Mouse (Mus musculus): ENCODE data around the gene Klf5. TPM values are rescaled to one million over a fixed set of nuclear protein-coding genes. Genes with fewer than 3 reads are reported as not detected.

Klf5 gene
- polyA plus RNA-seq, 1 experiment from 2014 or later, result 75.4 TPM

DNA sequence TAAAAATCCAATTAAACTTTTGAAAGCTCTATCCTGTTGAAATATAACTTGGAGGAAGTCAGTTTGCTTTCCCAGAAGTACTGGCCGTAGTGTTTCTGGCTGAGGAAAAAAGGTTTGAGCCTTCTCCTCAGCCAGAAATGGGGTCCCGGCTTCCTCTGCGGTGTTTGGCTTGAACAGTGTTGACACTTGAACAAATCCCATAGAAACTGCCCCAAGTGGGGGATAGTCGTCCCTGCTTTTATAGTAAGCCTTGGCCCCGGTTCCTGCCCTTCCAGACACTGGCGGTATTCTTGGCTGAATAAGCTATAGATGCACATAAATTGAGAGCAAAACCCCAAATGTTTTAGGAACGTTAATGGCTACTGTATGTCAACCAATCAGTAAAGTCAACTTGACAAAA, 11.9 kb downstream of the Klf5 start:
- H3K9me3 ChIP-seq (replicated peaks), result no peaks in the 10 kb centered on the region; the same call in 1 of the 2 replicates
- H3K27me3 ChIP-seq, result no peaks in the 10 kb centered on the region
- H3K27ac ChIP-seq (replicated peaks), result no peak overlapping the region
- peaks cover 12% of the 10 kb centered on the region; the same call in 1 of the 2 replicates for H3K36me3 ChIP-seq
- WGBS, result 70% methylated on average over 7 of the region's 7 CpGs
- 0 out of 2 replicates have a peak, but pooled peaks cover 7% of the 10 kb centered on the region for H3K4me1 ChIP-seq
- H3K9ac ChIP-seq, result no peak overlapping the region
- ATAC-seq (ENCODE audit: insufficient number of reproducible peaks, low FRiP score, low TSS enrichment, low read depth), result no peak
- H3K4me2 ChIP-seq (replicated peaks), result no peak overlapping the region
- no peak overlapping the region for H3K4me3 ChIP-seq (replicated peaks)

- no peak overlapping the region for H3K4me3 ChIP-seq (replicated peaks)
- no peak overlapping the region for H3K9ac ChIP-seq
- no peak for ATAC-seq (ENCODE audit: insufficient number of reproducible peaks, low FRiP score, low TSS enrichment, low read depth)
- 90% methylated on average over 24 of the region's 24 CpGs for WGBS
- H3K27me3 ChIP-seq, result no peaks in the 10 kb centered on the region
- 0 out of 2 replicates have a peak, but pooled peaks cover 7% of the 10 kb centered on the region for H3K4me1 ChIP-seq
- H3K36me3 ChIP-seq, result peaks cover 12% of the 10 kb centered on the region; the same call in 1 of the 2 replicates
- no peaks in the 10 kb centered on the region; the same call in 1 of the 2 replicates for H3K9me3 ChIP-seq (replicated peaks)
- no peak overlapping the region for H3K27ac ChIP-seq (replicated peaks)
- no peak overlapping the region for H3K4me2 ChIP-seq (replicated peaks)
Measured at GRCm38 (mm10) chr14:99313062-99313461, 14.6 kb downstream of the Klf5 start.

GRCm38 (mm10) chr14:99316275-99316674, 17.8 kb downstream of the Klf5 start:
- Histone ChIP-seq H3K27me3 (no peaks in the 10 kb centered on the region), H3K36me3 (peaks cover 8% of the 10 kb centered on the region; the same call in 1 of the 2 replicates), H3K4me3 (replicated peaks) (no peak overlapping the region), H3K9ac (no peak overlapping the region), H3K4me1 (no peaks in the 10 kb centered on the region), H3K27ac (replicated peaks) (no peak overlapping the region), H3K9me3 (replicated peaks) (no peaks in the 10 kb centered on the region; the same call in 1 of the 2 replicates), H3K4me2 (replicated peaks) (no peak overlapping the region)
- no peak for ATAC-seq (ENCODE audit: insufficient number of reproducible peaks, low FRiP score, low TSS enrichment, low read depth)
- 88% methylated on average over 4 of the region's 4 CpGs for WGBS

DNA sequence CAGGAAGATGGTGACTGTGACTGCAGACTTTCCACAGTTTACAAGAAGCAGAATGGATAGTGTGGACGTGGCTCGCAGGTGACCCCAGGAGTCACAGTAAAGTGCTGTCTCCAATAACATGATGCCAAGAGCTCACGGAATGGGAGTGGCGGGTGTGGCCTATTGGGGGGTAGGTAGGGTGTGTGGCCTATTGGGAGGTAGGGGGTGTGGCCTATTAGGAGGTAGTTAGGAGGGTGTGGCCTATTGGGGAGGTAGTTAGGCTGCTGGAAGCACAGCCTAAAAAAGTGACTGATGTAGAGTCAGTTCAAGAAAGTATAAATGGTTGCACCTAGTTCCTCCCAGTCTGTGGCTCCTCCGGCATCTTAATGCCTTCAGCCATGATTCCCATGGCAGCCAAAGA, 22.2 kb downstream of the Klf5 start:
- Histone ChIP-seq H3K4me2 (replicated peaks) (no peak overlapping the region), H3K4me3 (replicated peaks) (no peak overlapping the region), H3K27ac (replicated peaks) (no peak overlapping the region), H3K9me3 (replicated peaks) (no peaks in the 10 kb centered on the region), H3K9ac (no peak overlapping the region), H3K36me3 (no peaks in the 10 kb centered on the region), H3K27me3 (no peaks in the 10 kb centered on the region), H3K4me1 (no peaks in the 10 kb centered on the region)
- no peak for ATAC-seq (ENCODE audit: insufficient number of reproducible peaks, low FRiP score, low TSS enrichment, low read depth)
- 87% methylated on average over 5 of the region's 5 CpGs for WGBS

- H3K4me2 ChIP-seq (replicated peaks), result no peak overlapping the region
- no peak overlapping the region for H3K4me3 ChIP-seq (replicated peaks)
- H3K27me3 ChIP-seq, result no peaks in the 10 kb centered on the region
- H3K9ac ChIP-seq, result no peak overlapping the region
- H3K9me3 ChIP-seq (replicated peaks), result no peaks in the 10 kb centered on the region
- 88% methylated on average over 10 of the region's 10 CpGs for WGBS
- no peaks in the 10 kb centered on the region for H3K36me3 ChIP-seq
- no peaks in the 10 kb centered on the region for H3K4me1 ChIP-seq
- ATAC-seq (ENCODE audit: insufficient number of reproducible peaks, low FRiP score, low TSS enrichment, low read depth), result no peak
- H3K27ac ChIP-seq (replicated peaks), result no peak overlapping the region
Measured at GRCm38 (mm10) chr14:99323376-99323775, 24.9 kb downstream of the Klf5 start.

DNA sequence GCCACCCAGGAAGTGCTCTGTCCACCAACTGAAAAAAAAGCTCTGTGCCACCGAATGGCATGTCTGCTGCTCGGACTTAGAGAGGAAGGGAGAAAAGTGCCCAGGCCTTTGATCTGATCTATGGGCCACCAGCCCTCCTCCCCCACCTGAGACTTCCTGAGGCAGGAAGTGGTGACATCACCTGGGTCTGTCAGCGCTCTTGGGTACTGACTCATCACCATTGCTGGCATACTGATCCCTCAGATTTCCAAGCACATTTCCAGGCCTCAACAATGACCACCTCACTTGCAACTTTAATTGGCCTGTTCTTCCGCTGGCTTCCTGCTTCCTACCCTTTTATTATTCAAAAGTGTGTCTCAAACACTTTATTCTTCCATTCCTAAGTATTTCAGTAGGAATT, 26.0 kb downstream of the Klf5 start:
- ATAC-seq (ENCODE audit: insufficient number of reproducible peaks, low FRiP score, low TSS enrichment, low read depth), result no peak
- Histone ChIP-seq H3K36me3 (no peaks in the 10 kb centered on the region), H3K4me1 (no peaks in the 10 kb centered on the region), H3K9ac (no peak overlapping the region), H3K4me3 (replicated peaks) (no peak overlapping the region), H3K27me3 (no peaks in the 10 kb centered on the region), H3K9me3 (replicated peaks) (no peaks in the 10 kb centered on the region), H3K27ac (replicated peaks) (no peak overlapping the region), H3K4me2 (replicated peaks) (no peak overlapping the region)
- WGBS, result 61% methylated on average over 4 of the region's 4 CpGs

DNA sequence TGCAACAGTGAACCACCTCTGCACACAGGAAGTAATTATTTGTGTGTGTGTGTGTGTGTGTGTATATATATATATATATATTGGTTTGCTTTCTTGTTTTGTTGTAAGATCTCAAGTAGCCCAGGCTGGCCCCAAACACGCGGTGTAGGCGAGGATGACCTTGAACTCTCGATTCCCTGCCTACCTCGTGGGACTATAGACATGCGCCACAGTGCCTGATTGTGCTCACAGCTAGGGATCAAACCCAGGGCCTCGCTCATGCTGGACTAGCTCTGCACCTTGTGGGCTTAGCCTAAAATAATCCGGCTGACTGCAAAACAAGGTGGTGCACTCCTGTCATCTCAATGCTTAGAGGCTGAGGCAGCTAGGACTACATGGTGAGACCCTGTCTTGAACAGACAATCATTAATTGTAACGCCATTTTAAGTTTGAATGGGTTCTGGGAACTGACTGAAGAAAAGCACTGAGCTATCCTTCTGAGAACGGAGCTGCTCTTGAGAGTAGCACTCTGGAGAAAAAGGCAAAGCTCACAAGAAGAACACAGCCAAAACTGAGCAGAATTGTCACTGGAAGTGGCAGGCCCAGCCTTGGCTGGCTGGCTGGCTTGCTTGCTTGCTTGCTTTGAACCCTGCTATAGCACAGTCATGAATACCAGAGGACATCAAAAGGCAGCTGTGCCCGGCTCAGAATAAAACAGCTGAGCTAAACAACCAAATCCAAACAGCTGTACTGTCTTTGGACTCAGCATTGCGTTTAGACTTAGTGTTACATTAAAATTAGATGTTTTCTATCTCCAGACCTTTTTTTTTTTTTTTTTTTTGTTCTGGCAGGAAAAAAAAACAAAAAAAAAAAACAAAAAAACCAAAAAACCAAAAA, 27.3 kb downstream of the Klf5 start:
- WGBS, result 79% methylated on average over 12 of the region's 12 CpGs
- Histone ChIP-seq H3K4me1 (no peaks in the 10 kb centered on the region), H3K9me3 (replicated peaks) (no peaks in the 10 kb centered on the region), H3K4me2 (replicated peaks) (no peak overlapping the region), H3K4me3 (replicated peaks) (no peak overlapping the region), H3K27ac (replicated peaks) (no peak overlapping the region; the same call in 1 of the 2 replicates), H3K27me3 (no peaks in the 10 kb centered on the region), H3K36me3 (no peaks in the 10 kb centered on the region), H3K9ac (no peak overlapping the region)
- ATAC-seq (ENCODE audit: insufficient number of reproducible peaks, low FRiP score, low TSS enrichment, low read depth), result no peak

GRCm38 (mm10) chr14:99336598-99336997, 38.1 kb downstream of the Klf5 start:
- H3K27me3 ChIP-seq, result no peaks in the 10 kb centered on the region
- WGBS, result 63% methylated on average over 3 of the region's 3 CpGs
- H3K9me3 ChIP-seq (replicated peaks), result no peaks in the 10 kb centered on the region
- no peaks in the 10 kb centered on the region for H3K36me3 ChIP-seq
- no peak overlapping the region for H3K9ac ChIP-seq
- H3K4me1 ChIP-seq, result no peaks in the 10 kb centered on the region
- no peak overlapping the region for H3K4me3 ChIP-seq (replicated peaks)
- no peak overlapping the region for H3K4me2 ChIP-seq (replicated peaks)
- no peak for ATAC-seq (ENCODE audit: insufficient number of reproducible peaks, low FRiP score, low TSS enrichment, low read depth)
- H3K27ac ChIP-seq (replicated peaks), result no peak overlapping the region

- no peak for ATAC-seq (ENCODE audit: insufficient number of reproducible peaks, low FRiP score, low TSS enrichment, low read depth)
- Histone ChIP-seq H3K27ac (replicated peaks) (no peak overlapping the region), H3K4me3 (replicated peaks) (no peak overlapping the region), H3K27me3 (no peaks in the 10 kb centered on the region), H3K4me2 (replicated peaks) (no peak overlapping the region), H3K9me3 (replicated peaks) (no peaks in the 10 kb centered on the region), H3K36me3 (no peaks in the 10 kb centered on the region), H3K9ac (no peak overlapping the region), H3K4me1 (no peaks in the 10 kb centered on the region)
- 66% methylated on average over 8 of the region's 8 CpGs for WGBS
Measured at GRCm38 (mm10) chr14:99339021-99339420, 40.5 kb downstream of the Klf5 start.

GRCm38 (mm10) chr14:99339681-99340522, 41.4 kb downstream of the Klf5 start:
- no peak for ATAC-seq (ENCODE audit: insufficient number of reproducible peaks, low FRiP score, low TSS enrichment, low read depth)
- no peaks in the 10 kb centered on the region for H3K9me3 ChIP-seq (replicated peaks)
- H3K27ac ChIP-seq (replicated peaks), result no peak overlapping the region
- 21% methylated on average over 9 of the region's 9 CpGs for WGBS
- H3K4me3 ChIP-seq (replicated peaks), result no peak overlapping the region
- H3K9ac ChIP-seq, result no peak overlapping the region
- no peak overlapping the region for H3K4me2 ChIP-seq (replicated peaks)
- H3K27me3 ChIP-seq, result no peaks in the 10 kb centered on the region
- H3K36me3 ChIP-seq, result no peaks in the 10 kb centered on the region
- no peaks in the 10 kb centered on the region for H3K4me1 ChIP-seq

DNA sequence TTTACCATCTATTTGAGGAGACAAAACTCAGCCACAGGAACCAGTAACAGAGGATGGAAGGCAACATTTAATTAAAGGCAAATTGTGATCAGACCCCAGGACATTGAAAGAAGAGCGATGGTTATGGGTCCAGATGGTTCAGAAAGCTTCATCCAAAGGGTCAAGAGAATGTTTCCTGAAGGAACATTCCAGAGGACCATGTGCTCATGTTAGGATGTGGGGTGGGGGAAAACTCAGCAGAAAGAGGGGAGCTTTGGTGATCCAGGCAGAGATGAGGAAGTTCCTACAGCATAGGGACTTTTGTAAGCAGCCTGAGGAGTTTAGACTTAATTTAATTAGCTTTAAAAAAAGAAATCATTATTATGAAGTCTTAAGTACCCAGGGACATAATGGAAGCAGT, 42.2 kb downstream of the Klf5 start:
- Histone ChIP-seq H3K36me3 (no peaks in the 10 kb centered on the region), H3K4me1 (no peaks in the 10 kb centered on the region), H3K27me3 (no peaks in the 10 kb centered on the region), H3K9me3 (replicated peaks) (no peaks in the 10 kb centered on the region), H3K4me3 (replicated peaks) (no peak overlapping the region), H3K27ac (replicated peaks) (no peak overlapping the region), H3K9ac (no peak overlapping the region), H3K4me2 (replicated peaks) (no peak overlapping the region)
- ATAC-seq (ENCODE audit: insufficient number of reproducible peaks, low FRiP score, low TSS enrichment, low read depth), result no peak
- 62% methylated on average over 1 of the region's 1 CpGs for WGBS

Data from embryonic facial prominence, embryonic 15.5 days (tissue).